Mouse (Mus musculus) lung, postnatal 14 days (tissue): ENCODE data around the gene Tceal8.
"Not testable (repeated sequence)": the region's sequence is repeated elsewhere in the genome, so short reads cannot be mapped to it uniquely, and the experiment has no call there.

ENCODE experiments used
- DNase-seq: peaks from one replicate; pipeline ENCODE4 v3.0.0; 2021

The Tceal8 gene

DNA sequence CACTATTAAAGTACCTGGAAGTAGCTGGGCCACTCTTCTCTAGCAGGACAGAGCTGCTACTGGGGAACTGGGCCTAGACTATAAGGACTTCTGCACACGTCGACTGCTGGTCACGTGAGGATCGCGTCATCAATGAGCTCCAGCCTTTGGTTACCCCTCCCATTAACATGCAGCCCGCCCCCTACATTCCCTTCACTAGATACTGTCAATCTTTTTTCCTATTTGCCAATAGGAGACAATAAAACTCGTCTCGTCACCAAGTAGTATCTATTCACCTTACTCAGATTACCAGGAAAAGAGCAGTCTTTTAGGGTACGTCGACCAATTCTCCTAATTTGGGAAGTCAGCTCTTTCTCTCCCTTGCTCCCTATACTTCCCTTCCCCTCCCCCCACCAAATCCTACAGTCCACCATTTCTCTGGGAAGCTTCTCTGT is at the start of gene Tceal8:
Gene Tceal8 (minus strand): TSS at position 225 of the 434 bp plus-strand sequence.
- DNase-seq = peak; percentile 79

DNA sequence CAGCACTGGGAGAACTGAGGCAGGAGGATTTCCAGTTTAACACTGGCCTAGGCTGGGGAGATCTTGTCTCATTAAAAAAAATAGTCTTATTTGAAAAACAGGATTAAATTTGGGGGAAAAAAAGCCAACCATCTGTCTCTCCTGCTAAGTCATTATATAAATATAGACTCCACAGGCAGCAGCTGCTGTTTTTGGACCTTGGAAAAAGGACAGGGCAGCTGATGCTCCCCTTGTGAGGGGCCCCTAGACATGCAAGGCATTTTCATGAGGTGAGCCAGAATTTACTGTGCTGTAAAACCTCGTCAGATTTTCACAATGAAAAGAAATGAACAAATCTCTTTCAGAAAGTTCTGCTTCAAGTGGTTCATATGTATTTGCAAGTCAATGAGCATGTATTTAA is 44.2 kb upstream of the Tceal8 start:
- DNase-seq = no peak

DNA sequence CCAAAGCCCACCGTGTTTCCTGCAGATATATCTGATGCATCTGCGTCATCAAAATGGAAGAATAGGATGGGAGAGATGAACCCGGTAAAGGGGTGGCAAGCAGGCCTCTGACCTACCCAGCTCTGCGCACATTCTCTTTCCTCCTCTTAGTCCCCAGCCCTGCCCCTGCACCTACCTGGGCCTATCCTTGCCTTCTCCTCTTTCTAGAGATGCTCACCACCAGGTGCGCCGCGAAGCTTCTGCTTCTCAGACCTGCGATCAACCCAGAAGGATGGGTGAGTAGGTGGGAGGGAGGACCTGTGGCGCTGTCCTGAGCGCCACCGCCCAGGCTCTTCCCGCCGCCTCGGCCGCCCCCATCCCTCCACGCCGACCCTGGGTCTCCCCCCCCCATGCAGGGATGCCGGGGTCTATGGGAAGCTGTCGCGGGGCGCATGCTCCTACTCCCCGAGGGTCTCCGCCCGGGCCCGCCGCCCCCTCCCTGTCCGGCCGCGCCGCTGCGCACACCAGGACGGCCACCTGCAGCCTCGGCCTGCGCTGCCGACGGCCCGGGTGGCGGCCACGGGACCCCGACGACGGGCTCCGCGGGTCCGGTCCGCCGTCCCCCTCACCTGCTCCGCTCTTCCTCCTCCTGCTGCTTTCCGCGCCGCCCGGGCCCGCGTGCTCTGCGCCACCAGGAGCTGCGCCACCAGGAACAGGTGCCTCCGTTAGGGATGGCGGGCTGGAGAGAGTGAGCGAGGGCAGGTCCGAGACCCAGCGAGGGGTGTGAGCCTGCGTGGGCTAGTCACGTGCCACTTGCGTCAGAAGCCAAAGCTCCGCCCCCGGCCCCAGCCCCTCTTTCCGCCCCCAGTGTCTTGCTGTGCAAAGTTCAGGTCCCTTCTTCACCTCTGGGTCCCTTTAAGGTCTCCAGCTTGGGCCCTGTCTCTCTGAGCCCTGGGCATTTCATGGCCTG is 42.9 kb upstream of the Tceal8 start, which contains the start of the genes Tceal7 and Bex1:
Gene Tceal7 (plus strand): TSS at position 51 of the 949 bp plus-strand sequence.
Gene Bex1 (minus strand): TSS at position 785 of the 949 bp plus-strand sequence.
- not testable (repeated sequence) for DNase-seq

DNA sequence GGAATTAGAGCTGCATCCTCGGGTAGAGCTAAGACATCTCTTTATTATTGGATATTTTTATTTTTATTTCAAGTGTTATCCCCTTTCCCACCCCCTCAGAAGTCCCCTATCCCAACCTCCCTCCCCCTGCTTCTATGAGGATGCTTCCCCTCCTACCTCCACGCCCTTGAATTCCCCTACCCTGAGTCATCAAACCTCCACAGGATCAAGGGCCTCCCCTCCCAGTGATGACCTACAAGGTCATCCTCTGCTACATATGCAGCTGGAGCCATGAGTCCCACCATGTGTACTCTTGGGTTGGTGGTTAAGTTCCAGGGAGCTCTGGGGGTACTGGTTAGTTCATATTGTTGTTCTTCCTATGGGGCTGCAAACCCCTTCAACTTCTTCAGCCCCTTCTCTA is 41.3 kb upstream of the Tceal8 start:
- no peak for DNase-seq

DNA sequence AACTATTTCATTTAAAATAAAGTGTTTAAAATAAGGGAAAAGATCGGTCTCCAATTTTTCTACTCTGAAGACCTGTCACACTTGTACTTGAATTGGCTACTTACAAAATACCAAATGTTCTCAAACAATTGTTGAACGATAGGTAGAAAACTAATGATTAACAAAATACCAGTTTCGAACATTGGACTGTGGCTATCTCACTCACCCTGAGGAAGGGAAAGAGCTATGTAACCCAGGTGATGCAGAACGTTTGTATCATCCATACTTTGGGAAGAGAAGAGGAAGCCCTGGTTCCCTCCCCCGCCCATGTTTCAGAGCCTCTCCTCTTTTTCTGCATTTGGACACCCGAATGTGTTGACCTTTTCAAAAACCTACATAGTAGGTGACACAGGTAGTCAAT is 32.3 kb upstream of the Tceal8 start:
- DNase-seq = no peak

DNA sequence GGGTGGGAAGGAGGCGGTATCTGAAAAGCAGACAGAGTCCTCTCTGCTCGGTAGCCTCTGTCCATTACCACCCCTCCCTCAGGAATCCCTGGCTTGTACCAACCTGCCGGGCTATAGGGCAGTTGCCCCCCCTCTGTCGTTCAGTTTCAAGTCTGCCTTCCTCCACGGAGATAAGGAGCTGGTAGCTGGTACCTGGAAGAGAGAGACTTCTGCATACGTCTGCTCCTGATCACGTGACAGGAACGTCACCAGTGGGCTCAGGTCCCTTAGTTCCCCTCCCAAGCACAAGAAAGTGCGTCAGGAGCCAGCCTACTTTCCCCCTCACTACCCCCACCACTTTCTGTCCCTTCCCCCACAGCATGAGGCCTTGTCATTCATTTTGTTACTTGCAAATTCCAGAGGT is 31.5 kb upstream of the Tceal8 start, which contains the start of gene Tceal5:
Gene Tceal5 (minus strand): TSS at position 213 of the 403 bp plus-strand sequence.
- peak; percentile 2 for DNase-seq

DNA sequence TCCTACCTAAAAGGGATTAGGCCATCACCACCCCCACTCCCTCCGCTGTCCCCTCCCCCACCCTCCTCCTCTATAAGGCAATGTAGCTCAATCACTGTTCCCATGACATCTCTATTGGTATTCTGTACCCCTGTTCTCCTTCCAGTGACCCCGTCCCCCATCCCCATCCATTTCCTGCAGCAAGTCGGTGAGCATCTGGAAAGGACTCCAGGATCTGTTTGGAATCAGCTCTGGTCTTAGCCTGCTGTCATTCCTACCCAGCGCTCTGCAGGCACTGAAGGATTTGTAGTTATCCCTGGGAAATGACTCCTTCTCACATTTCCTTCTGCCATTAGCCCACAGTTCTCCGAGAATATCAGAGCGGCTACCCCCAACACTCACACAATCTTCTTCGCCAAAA is 31.1 kb upstream of the Tceal8 start:
- no peak for DNase-seq

DNA sequence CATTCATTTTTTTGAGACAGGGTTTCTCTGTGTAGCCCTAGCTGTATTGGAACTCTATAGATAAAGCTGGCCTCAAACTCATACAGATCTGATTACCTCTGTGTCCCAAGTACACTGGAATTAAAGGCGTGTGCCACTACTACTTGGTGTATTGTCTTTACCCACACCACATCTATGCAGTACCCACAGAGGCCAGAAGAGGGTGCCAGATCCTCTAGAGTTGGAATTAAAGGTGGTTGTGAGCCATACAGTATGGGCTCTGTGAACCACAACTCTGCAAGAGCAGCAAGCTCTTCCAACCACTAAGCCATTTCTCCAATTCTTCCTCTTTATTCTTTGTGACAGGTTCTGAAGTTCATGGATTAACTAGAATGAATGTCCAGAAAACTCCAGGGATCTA is 24.7 kb upstream of the Tceal8 start:
- peak; percentile 33 for DNase-seq

DNA sequence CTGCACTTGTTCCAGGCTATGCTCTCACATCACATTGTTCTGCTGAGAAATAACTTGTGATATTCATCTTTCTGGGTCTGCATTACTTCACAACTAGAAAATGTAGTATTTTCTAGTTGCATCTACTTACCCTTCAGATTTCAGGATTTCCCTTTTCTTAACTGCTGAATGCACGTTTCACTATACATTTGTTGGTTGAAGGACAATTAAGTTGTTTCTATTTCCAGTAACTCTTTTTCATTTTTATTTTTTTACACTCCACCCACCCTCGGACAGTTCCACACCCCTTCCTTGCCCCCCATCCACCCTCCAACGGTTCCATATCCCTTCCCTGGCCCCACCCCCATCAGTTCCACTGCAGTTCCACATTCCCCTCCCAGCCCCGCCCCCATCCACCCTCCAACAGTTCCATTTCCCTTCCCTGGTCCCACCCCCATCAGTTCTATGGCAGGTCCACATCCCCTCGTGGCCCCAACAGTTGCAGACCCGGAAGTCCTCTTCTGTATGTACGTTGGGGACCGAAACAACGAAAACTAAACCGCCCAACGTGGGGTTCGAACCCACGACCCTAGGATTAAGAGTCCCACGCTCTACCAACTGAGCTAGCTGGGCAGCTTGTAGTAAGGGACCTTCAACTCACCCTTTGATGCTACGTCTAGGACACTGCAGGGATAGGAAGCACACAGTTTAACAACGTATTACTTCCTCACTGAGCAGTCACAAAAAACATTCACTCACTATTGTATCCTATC is 23.2 kb upstream of the Tceal8 start:
- DNase-seq = no peak

DNA sequence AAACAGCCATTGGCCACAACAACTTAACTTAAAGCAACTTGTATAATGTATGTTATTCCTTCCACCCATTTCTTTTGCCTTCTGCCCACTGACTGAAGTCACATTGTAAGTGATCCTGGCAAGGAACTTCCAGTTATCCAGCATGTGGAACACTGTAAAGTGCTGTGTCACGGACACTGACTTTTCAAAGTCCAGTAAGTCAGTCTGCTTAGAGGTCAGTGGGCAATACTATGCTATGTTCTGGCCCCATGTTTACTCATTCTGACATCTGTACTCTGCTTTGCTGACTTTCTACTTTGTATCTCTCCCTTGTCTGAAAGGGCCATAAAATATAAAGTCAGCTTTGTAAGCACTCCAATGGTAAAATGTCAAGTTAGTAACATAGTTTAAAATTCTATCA is 11.0 kb upstream of the Tceal8 start:
- DNase-seq = no peak

DNA sequence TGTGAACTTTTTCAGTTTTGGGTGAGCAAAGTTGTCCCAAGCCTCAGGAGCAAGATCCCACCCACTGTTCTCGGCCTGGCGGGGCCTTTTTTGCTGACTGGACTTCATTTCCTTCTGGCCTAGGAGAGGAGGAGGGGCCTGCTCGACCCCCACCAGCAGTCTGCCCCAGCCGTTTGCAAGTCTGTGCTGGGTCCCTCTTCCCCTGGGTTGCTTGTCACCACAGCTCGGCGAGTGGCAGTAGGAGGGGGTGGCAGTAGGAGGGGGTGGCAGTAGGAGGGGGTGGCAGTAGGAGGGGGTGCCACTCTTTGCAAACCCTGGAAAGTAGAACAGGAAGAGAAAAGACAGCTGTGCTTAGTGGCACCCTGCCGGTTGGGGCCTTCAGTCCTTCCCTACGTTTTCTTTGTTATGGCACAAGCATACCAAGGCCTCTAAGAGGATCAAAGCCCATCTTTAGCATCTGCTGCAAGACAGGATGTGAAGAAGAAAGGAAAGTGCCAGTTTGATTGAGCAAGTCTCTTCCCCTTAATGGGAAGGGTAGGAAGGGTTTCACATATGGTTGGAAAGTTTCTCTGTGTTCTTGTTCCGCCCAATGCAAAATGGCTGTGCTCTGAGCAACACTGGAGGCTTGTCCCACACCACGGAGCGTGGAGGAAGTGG is 8.9 kb upstream of the Tceal8 start:
- DNase-seq = no peak

DNA sequence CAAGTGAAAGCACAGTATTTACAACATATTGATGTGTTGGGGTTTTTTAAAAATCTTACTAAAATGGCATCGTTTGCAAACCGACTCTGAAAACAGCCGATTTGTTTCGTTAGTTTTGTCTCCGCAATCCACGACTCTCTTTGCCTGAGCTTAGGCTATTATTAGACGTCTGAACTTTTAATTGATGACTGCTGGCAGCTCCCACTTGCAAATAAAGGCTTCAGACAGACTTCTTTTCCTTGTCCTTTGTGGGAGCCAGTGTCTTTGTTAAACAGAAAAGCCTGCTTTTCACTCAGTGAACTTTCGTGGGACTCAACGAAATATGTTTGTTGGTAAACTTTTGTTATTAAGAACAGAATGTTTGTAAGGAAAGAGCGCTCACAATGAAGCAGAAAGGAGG is 644 bp upstream of the Tceal8 start:
- DNase-seq = no peak

DNA sequence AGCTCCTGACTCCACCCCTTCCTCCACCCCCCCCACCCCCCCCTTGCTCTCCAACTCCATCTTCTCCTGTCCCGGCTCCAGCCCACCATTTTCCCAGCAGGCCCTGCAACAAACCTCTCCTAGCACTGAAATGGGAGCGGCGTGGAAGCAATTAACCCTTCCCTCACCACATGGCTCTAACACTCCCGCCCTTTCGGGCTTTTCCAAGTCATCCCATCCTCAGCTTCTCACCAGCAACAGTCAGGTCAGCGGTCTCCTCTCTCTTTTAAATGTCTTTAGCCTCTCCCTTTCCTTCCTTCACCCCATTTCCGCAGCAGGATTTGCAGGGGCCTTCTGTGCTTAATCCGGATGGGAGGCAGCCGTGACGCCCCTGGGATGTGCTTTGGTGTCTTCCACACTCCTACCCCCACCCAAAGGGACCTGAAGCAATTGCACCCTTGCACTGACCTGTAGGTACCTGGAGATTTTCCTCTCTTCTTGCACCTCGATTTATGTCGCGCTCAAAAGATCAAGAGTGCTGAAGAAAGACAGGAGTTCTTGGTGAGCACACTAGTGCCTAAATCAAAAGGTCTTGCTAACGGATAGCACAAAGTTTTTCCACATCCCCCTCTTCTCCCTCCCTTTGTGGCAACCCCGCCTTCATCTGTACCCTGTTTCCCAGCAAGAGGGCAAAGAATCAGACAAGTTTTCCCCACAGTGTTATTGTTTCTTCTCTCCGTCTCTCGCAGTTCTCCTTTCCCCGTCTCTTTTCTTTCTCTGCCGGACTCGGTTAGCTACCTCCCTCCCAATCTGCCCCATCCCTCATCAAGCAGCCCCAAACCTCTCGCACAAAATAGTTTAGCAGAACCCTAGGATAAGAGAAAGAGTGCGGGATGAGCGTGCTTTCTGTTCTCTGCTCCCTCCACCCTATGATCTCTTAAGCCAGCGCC is 689 bp downstream of the Tceal8 start:
- peak; percentile 41 for DNase-seq

DNA sequence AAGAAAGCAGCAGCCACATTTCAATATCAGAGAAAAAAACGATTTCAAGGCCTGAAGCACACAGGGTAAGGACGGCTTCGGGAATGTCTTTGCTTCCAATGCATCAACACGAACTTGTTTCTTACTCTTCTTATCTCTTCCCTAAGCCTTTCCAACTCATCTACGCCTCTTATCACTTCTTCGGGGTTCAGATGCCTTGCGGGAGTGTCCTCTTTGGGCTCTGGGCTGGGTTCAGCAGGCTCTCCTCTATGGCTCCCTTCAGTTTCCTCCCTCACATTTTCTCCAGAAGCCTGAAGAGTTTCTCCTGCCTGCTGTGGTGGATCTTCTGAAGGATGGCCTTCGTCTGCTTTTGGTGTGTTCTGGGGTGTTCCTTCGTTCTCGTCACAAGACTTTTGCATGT is 1.5 kb downstream of the Tceal8 start:
- DNase-seq = no peak

DNA sequence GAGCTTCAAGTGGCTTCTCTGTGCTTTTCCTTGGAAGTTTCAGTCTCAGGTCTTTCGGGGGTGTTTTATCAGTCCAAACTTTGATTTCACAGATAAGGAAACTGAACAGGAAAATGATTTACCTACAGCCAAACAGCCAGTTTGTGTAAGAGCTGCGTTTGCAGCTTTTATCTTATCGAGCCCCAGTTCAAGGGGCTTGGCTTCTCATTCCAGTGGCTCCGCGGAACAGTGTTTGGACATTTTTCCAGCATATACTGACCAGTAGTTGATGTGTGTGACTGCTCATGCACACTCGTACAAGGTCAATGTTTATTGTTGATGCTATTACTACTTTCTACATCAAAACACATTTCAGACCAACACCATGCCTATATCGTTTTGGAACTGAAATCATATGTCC is 27.9 kb downstream of the Tceal8 start:
- DNase-seq = no peak

DNA sequence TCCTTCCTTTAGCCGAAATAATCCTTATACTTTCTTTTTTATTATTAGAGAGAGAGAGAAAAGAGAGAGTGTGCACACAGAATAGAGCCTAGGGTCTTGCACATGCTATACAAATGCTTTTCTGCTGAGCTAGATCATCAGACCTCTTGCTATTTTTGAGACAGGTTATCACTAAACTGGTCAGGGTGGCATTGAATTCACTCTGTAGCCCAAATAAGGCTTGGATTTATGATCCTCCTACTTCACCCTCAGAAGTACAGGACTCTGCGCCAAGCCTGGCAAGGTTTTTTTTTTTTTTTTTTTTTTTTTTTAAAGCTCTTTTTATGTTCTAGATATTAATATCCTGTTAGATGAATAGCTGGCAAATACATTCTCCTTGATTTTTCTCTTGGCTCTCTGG is 28.4 kb downstream of the Tceal8 start:
- no peak for DNase-seq

DNA sequence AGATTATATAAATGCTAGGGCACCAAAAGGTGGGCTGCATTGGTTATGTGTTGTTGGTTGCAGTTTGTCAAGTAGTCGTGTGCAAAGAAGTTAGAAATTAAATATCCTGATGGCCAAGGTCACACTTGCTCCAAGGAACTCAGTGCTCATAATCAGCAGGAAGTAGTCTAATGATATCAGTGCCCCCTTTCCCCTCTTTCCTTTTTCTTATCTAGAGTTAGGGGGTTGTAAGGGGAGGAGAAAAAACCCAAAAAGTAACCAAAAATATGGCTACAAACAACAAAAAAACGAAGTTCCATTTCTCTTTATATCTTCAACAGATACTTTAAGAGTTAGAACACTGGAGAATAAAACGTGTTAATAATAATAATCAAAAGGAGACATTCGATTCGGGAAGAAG is 30.8 kb downstream of the Tceal8 start:
- no peak for DNase-seq

DNA sequence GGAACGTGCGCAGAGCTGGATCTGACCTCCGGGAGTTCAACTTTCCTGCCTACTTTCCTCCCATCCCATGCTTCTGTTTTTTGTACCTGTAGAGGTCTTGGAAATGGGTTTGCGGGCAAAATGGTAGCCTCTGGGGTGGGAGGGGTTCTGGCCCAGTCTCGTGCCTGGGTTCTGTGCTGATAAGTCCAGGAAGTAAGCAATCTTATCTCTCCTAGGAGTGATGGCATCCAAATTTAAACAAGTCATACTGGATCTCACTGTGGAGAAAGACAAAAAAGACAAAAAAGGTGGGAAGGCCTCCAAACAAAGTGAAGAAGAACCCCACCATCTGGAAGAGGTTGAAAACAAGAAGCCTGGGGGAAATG is 32.5 kb downstream of the Tceal8 start:
- DNase-seq = not testable (repeated sequence)

DNA sequence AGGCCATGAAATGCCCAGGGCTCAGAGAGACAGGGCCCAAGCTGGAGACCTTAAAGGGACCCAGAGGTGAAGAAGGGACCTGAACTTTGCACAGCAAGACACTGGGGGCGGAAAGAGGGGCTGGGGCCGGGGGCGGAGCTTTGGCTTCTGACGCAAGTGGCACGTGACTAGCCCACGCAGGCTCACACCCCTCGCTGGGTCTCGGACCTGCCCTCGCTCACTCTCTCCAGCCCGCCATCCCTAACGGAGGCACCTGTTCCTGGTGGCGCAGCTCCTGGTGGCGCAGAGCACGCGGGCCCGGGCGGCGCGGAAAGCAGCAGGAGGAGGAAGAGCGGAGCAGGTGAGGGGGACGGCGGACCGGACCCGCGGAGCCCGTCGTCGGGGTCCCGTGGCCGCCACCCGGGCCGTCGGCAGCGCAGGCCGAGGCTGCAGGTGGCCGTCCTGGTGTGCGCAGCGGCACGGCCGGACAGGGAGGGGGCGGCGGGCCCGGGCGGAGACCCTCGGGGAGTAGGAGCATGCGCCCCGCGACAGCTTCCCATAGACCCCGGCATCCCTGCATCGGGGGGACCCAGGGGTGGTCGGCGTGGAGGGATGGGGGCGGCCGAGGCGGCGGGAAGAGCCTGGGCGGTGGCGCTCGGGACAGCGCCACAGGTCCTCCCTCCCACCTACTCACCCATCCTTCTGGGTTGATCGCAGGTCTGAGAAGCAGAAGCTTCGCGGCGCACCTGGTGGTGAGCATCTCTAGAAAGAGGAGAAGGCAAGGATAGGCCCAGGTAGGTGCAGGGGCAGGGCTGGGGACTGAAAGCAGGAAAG is 33.1 kb downstream of the Tceal8 start, which contains the start of gene Bex4:
Gene Bex4 (plus strand): TSS at position 170 of the 813 bp plus-strand sequence.
- DNase-seq = not testable (repeated sequence)

DNA sequence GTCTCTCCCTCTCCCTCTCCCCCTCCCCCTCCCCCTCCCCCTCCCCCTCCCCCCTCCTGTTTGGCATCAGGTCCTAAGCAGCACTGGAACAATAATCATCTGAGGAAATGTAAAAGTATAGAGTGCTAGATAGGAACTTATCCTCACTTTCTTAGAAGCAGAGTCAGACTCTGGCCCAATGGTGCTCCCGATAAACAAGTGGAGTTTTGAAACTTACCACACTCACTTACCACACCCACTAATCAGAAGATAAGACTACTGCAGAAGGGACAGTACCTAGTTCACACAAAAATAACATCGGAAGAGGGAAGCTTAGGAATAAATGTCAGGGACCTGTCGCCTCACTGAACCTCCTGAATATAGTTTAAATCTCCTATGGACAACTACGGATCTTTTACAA is 36.6 kb downstream of the Tceal8 start:
- no peak for DNase-seq

DNA sequence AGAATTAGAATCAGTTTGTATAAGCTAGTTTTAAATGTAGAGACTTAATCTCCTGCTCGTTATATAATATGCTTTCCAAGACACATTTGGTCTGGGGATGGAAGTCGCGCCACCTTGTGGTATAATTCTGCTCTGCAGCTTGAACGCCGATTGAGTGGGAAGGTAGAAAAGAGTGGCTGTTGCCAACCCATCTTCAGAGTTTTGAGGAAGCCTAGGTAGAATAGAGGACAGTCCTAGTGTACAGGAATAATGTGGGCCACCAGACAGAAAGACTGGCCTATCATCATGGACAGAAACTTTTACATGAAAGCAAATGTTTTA is 44.4 kb downstream of the Tceal8 start:
- DNase-seq = peak; percentile 57
